Mouse (Mus musculus) olfactory bulb, adult 2 months (tissue): ENCODE data around the gene Ccdc9b.

ENCODE experiments used
- CTCF ChIP-seq: fragments of 200-500 bp; IDR thresholded peaks from 2 replicates; pipeline ENCODE4 v1.5.1; 2012; ENCODE audit warnings: low read depth, mild to moderate bottlenecking, low read length, moderate library complexity; ENCODE audit not compliant: insufficient read depth
- POLR2A ChIP-seq: fragments of 200-500 bp; IDR thresholded peaks from 2 replicates; pipeline ENCODE4 v1.6.1; 2012; ENCODE audit warnings: mild to moderate bottlenecking, low read depth, low read length, moderate library complexity; ENCODE audit not compliant: insufficient read depth

GRCm38 (mm10) chr2:118778418-118778817, 16.0 kb upstream of the Ccdc9b start:
- no peak for TF ChIP-seq CTCF
- TF ChIP-seq POLR2A: no peak
